Mouse (Mus musculus) G1E (cell line): ENCODE results near the gene Ccdc141.

ENCODE experiments used
- CTCF ChIP-seq: IDR thresholded peaks from 2 replicates; pipeline ENCODE4 v1.5.1; 2012; ENCODE audit warnings: low read depth, low read length, inconsistent platforms, mixed read lengths
- GATA1 ChIP-seq: IDR thresholded peaks from 2 replicates; pipeline ENCODE4 v1.6.1; 2012; ENCODE audit warnings: borderline replicate concordance, low read length, inconsistent platforms, mixed read lengths
- POLR2AphosphoS5 ChIP-seq: IDR thresholded peaks from 2 replicates; pipeline ENCODE4 v1.6.1; 2012; ENCODE audit warnings: low read depth, low read length, inconsistent platforms; ENCODE audit not compliant: insufficient replicate concordance
- TAL1 ChIP-seq: conservative IDR thresholded peaks from 2 replicates; pipeline ENCODE4 v1.6.1; 2012; ENCODE audit warnings: low read depth, low read length, inconsistent platforms, mixed read lengths

- TF ChIP-seq CTCF (no peak), TAL1 (no peak), GATA1 (no peak), POLR2AphosphoS5 (no peak)
Measured at GRCm38 (mm10) chr2:77039281-77039680, 131.2 kb downstream of the Ccdc141 start.
